Mouse (Mus musculus) megakaryocyte, embryonic 14.5 days (primary cell): ENCODE measurements around the gene Anapc7.

Source experiments
- FLI1 ChIP-seq: IDR thresholded peaks from 2 replicates; pipeline ENCODE4 v1.6.1; 2012; ENCODE audit warnings: low read length, inconsistent platforms, mixed read lengths
- GATA1 ChIP-seq: IDR thresholded peaks from 3 replicates; pipeline ENCODE4 v1.6.1; 2012; ENCODE audit warnings: mixed read lengths, low read length, inconsistent platforms, borderline replicate concordance

- TF ChIP-seq GATA1: no peak
- TF ChIP-seq FLI1: no peak
These were observed 9.7 kb downstream of the Anapc7 start for GRCm38 (mm10) chr5:122431221-122431620.
